Mouse (Mus musculus) inflammation-experienced regulatory T-cells, adult 16 weeks (primary cell): ENCODE measurements around the gene Stag1. TPM values are rescaled to one million over a fixed set of nuclear protein-coding genes. Genes with fewer than 3 reads are reported as not detected.

Source experiments
- polyA plus RNA-seq: library from polyadenylated mRNA; unstranded; fragments of 100-300 nt; shearing (Covaris generic); gene quantifications from one replicate; pipeline ENCODE4 v1.2.1, GENCODE M21; 2017

Gene Stag1
- 136 TPM for polyA plus RNA-seq

DNA sequence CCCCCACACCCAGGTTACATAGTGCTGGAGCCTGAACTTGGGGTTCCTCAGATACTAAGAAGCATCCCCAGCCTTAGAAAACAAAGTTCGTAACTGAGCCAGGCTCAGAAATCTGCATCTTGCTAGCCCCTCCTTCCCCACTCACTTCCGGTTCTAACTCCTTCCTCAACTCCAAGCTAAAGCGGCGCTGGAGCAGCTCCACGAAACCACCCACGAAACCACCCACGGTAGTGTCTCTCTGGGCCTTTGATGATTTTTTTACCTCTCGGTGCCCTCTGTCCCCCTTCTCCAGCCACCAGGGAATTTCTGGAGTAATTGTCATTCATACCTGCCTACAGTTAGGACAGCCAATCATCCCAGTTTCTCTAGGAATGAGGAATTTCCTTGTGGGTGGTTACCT is at the start of gene Stag1:
Gene Stag1 (plus strand): TSS at position 253 of the 400 bp plus-strand sequence.

GRCm38 (mm10) chr9:100570626-100571233 is 26.9 kb upstream of the Stag1 start, which contains the start of gene Slc35g2:
Gene Slc35g2, minus strand, starts transcription at chr9:100571090.

Other genes starting within 250 kb of the Stag1 start
- gene Il20rb, start 111.0 kb upstream of the Stag1 start, polyA plus RNA-seq: 1.4 TPM
- 105 TPM for gene Nck1, start 51.7 kb upstream of the Stag1 start, polyA plus RNA-seq
- 0.45 TPM for gene Slc35g2, start 26.7 kb upstream of the Stag1 start, polyA plus RNA-seq